Mouse (Mus musculus) telencephalon, adult 2 months (tissue): ENCODE results near the gene Stxbp3.
"Not testable (repeated sequence)": the region's sequence is repeated elsewhere in the genome, so short reads cannot be mapped to it uniquely, and the experiment has no call there.

Experiments used
- DNase-seq: peaks from one replicate; pipeline ENCODE4 v3.0.0-alpha.2; 2011; ENCODE audit warnings: low read depth, low spot score

Gene Stxbp3

DNA sequence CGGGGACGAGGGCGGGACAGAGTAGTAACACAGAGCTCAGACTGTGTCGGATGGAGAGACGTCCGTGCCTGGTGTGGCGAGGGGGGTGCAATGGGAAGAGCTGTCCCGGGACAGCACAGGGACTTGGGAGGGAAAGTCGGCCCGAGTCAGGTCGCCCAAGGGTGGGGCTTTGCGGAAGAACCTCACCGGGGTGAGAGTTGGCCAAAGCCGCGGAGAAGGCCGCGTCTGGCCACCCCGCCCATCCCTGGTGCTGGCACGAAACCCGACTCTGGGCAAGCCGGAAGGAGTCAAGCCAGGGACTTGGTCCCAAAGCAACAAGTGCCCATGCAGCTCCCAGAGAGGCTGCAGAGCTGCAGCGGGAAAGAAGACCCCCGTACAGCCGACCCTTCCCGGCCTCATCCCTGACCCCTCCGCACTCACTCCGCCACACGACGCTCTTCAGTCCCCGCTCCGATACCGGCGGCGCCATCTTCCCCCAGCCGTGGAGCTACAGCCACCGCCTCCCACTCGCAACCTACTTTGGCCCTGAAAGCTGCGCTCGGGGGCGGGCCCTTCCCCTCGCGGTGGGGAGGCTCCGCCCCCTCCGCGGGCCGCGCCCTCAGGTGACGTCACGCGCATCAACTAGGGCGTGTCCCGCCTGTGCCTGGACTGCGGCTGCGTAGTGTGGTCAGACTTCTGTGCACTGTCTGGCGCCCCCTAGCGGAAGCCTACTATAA lies at the start of gene Stxbp3:
Gene Stxbp3, minus strand, starts transcription at position 527 of the 716 bp plus-strand sequence.
- DNase-seq, result peak; percentile 95

DNA sequence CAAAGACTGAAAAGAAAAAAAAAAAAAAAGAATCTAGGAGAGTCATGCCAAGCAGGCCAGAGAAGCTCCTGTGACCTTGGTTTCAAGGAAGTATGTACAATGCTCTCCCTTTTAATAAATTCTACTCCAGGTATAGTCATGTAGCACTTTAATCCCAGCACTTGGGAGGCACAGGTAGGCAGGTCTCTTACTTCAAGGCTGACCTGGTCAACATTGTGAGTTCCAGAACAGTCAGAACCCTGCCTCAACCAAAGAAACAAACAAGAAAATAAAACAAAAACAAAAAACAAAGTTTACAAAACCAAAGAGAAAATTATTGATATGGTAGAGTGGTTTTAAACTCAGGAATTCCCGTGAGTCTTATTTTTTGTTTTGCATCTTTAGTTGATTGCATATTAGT lies 49.6 kb upstream of the Stxbp3 start, which contains the start of gene Fndc7:
Gene Fndc7, minus strand, starts transcription at position 101 of the 400 bp plus-strand sequence.
- DNase-seq, result no peak

DNA sequence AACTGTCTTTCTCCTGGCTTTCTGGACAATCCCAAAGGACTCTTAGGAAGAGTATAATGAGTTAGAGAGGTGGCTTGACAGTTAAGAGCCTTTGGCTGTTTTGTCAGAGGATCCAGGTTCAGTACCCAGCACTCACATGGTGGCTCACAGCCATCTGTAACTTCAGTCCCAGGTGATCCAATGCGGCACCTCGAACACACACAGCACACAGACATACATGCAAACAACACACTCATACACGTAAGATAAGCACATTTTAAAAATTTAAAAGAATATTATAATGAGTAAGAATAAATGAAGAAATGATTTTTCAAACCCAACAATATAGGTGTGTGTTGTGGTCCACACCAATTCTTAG lies 47.3 kb upstream of the Stxbp3 start:
- no peak for DNase-seq

DNA sequence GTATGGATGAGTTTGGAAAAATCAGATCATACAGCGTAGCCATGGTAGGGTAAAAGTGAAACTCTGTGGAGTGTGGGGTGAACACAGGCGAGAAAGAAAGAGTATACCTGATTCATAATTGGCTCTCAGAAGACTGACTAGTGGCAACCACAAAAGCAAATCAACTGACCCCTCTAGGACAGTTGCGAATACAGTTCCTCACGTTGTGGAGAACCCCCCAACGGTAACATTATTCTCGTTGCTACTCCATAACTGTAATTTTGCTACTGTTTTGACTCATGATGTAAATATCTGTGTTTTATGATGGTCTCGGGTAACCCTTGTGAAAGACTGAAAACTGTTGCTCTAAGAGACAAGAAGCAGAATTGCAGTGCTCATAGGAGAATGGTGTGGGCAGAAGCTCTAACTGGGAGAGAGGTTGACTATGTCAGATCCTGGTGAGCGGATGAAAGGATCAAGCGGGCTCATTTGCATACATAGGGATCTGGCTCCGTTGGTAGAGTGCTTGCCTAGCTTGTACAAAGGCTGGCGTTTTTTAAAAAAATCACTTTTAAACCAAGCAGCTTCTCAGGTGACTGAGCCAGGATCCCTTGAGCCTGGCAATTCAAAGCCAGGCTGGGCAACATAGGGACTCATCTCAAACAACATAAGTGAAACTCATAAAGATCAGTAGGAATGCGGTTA lies 46.8 kb upstream of the Stxbp3 start:
- no peak for DNase-seq

DNA sequence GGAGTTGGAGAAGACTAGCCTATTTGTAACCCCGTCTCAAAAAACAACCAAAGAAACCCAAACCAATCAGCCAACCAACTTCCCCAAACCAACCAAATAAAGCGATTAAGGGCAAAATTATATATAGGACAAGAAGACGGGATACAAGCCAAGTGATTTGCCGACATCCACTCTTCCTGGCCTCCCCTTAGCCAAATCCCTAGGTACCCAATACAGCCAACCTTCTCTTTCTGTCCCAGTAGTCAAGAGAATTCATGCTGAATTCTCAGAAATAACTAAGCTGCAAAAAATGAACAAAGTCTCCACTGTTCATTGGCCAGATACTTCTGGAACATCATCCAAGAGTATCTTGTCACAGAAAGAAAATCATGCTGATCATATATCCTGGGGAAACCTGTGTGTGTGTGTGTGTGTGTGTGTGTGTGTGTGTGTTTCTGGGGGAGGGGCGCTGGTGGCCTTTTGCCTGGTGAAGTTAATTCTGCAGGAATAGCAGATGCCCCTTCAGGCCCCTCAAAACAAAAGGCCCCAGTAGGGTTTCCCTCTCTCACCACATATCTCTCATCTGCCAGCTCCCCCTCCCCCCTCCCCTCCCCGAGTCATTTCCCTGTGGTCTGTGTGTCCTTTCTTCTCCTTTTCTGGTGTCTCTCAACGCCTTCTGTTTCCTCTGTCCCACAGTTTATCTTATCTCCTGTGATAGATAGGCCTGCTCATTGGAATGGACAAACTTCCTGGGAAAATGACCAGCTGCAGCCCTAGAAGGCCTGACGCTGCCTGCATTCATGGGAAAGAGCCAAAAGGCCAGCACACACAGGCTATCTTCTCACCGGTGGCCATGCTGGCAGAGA lies 45.6 kb upstream of the Stxbp3 start:
- no peak for DNase-seq

DNA sequence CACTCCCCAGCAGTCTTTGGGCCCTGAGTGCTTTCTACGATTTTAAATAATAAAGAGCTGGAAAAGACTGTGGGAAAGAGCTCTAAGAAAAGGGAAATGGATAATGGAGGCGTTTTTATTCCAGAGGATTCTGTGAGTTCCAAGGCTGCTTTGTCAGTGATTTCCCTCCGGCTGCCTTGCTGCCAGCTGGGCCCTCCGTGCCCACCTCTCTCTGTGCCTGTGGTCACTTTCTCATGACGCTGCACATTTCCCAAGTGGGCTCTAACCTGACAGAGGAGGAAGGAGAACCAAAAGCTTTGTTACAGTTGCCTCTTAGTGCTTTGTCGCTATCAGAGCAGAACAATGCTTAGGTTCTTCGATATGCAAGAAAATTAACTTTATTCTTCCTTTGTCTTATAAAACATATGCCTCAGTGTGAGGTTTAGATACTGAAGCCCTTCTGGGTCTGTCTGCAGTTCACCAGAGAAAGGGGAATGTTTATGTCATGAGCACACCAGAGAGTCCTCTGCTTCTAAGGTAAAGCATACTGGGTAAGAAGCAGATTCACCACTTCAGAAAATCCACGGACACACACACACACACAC lies 44.5 kb upstream of the Stxbp3 start:
- DNase-seq, result no peak

DNA sequence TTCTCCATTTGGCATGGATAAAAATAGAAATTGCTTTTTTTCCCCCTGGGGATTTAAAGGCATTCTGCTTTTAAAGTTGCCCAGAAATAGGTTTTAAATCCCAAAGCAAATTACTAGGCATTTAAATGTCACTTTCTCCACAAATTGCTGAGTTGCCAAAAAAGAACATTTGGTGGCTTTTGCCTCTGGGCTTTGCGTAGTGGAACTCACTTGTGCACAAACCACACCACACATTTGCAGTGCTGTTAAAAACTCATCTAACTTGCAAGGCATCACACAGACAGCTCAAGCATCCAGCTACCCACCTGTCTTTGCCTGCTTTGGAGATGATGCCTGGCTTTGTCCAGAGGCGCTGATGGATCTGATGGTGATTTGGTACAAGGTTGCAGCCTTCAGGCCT lies 42.7 kb upstream of the Stxbp3 start:
- peak; percentile 67 for DNase-seq

DNA sequence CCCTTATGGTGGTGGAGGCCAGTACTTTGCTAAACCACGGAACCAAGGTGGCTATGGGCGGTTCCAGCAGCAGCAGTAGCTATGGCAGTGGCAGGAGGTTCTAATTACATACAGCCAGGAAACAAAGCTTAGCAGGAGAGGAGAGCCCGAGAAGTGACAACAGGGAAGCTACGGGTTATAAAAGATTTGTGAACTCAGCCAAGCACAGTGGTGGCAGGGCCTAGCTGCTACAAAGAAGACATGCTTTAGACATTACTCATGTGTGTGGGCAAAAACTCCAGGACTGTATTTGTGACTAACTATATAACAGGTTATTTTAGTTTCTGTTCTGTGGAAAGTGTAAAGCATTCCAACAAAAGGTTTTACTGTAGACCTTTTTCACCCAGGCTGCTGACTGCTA lies 41.5 kb upstream of the Stxbp3 start:
- DNase-seq, result not testable (repeated sequence)

DNA sequence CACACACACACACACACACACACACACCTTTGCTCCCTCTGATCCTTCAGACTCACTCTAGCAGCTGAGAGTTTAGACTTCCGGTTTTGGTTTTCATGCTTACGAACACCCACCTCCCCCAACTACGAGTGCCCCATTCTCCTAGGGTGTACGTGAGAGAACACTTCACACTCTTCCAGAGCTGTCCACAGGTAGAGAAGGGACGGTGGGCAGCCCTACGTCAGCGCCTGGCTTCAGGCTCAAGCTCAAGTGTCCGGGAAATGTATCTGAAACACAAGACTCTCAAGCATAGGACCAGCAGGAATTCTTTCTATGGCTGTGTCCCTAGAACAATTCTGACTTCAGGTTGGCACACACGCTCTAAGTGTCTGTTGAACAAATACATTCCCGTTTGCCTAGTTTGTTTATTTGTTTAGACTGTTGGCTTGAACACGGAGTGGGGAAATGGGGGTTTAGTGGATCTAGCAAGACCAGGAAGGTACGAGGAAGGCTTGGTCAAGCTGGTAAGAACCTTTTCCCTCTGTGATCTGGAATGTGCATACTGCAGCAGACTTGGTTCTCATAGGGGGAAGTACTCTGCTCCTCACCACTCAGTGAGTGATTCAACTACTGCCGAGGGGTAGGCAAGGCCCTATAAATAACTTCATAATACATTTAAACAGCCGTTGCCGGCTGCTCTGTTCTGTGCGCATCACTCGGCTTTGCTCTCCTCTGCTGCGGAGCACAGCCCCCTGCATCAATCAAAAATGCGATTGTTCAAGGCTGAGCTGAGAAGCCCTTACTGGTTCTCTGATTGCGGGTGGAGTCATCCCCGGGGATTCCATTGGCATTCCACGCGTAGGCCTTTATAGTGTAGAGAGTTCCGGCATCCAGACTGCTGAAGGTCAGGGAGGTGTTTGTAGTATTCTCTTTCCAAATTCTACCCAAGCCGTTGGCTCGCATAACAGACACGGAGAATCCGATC lies 40.5 kb upstream of the Stxbp3 start:
- DNase-seq, result no peak

DNA sequence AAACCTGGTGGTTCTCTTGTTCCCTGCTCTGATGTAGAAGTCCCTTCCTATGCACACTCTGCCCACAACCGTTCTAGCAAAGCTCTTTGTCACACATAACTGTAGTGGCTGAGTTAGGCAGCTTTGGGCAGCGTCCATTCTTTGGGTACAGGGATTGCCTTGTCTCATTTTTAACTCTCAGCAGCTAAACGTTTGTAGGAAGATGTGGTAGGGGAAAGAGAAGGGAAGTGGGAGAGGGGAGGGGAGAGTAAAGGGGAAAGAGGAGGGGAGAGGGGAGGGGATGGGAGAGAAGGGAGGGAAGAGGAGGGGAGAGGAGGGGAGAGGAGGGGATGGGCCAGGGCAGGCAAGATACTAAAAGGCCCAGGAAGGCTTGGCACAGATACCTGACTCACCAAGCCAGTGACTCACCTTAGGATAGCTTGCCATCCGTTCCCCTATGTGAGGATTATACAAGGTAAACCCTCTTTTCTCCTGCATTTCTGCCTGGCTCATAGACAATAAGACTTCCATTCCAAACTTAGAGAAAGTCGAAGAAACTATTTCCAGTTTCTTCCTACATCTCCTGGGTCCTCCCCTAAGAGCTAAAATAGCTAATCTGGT lies 39.6 kb upstream of the Stxbp3 start:
- DNase-seq, result no peak

DNA sequence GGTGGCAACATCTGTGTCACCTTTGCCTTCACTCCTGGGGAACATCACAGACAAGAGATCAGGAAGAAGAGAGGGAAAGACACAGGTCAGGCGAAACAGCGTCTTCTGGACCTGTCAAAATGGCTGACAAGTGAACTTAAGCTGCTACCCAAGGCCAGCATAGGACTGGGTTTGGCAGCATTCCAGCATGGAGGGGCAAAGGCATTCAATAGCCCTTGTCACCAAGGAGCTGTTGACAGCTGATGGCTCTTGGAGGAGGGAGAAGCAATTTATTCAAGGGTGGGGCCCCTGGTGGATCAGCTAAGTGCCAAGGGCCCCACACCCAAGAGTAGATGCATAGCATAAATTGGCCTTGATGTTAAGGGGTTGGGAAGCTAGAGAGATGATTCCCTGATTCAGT lies 38.8 kb upstream of the Stxbp3 start:
- DNase-seq, result no peak

DNA sequence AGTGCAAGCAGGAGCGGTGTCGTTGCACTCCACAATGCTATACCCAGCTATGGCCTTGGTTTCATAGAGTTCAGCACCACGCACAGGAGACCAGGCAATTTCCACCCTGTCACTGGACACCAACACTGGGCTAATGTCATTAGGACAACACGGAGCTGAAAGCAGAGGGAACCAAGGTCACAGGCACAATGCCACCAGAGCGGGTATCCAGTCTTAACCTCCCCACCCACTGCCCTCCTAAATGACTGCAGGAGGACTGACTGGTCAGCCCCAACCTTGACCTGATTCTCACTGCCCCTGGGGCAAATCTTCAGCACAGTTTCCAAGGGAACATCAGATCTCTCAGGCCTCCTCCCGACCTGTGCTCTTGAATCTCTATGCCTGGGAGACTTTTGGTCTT lies 30.3 kb upstream of the Stxbp3 start:
- DNase-seq, result no peak

DNA sequence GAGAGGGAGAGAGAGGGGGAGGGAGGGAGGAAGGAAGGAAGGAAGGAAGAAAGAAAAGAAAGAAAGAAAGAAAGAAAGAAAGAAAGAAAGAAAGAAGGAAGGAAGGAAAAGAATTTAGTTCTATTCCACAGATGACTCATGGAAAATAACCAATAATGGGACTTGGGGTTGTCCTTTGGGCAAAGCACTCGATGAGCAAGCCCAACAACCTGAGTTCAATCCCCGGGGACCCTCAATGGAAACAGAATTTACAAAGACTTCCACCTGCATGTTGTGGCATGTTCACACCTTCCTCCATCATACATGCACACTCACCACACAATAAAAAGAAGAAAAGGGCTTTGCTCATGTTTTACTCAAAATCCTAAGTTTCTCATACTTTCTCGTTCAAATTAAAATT lies 27.1 kb upstream of the Stxbp3 start:
- no peak for DNase-seq

DNA sequence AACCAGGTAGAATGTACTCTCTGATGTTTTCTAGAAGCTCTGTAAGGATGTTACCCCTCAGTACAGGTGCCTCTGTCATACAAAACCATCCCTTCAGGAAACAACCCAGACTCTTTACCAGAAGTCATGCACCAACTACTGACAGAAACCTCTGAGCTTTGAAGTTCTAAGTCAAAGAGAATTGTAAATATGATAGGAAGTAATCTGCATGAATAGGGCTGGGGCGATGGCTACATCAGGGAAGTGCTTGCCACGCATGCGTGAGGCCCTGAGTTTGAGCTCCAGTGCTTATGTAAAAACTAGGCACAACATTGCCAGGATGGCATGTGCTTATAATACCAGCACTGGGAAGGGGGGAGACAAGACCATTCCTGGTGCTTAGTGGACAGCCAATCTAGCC lies 25.4 kb upstream of the Stxbp3 start:
- no peak for DNase-seq

DNA sequence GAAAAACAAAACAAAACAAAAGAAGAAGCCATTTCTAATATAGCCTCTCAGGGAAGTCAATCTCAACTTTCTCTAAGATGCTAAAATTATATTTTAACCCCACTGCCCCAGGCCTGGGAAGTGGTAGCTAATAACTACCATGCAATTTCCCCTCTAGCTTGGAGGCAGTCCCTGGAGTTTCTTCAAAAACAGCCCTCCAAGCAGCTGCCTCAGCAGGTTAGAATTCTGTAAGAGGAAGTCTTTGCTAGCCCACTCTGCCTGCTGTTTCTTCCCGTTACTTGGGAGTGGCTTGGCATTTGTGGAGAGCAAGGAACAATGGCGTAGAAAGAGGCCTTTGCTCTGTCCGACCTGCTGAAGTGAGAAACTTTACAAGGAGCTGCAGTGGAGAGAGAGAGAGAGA lies 24.8 kb upstream of the Stxbp3 start:
- DNase-seq, result no peak

DNA sequence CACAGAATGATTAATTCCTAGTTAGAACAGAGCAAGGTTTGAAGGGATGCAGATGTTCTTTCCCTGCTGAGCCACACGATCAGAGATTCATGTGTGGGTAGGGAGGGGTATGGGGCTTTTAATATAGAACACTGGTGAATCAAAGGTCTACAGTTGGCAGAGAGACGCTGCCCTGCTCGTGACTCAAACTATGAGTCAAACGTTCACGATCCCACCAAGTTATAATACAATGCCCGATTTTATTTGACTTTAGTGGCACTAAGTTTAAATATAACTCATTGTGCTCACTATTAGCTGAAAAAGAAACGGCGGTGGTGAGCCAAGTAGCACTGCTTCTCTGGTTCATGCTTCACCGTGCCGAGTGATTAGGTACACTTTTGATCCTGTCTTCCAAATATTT lies 22.8 kb upstream of the Stxbp3 start:
- no peak for DNase-seq

DNA sequence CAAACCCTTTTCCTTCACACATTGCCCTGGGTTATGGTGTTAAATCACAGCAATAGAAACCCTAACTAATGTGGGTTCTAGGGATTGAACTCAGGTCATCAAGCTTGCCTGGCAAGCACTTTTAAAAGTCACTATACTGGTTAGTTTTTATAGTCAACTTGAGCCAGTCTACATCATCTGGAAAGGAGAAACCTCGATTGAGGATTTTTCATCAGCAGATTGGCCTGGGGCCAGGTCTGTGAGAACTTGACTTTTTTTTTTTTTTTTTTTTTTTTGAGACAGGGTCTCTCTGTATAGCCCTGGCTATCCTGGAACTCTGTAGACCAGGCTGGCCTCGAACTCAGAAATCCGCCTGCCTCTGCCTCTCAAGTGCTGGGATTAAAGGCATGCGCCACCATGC lies 22.0 kb upstream of the Stxbp3 start:
- not testable (repeated sequence) for DNase-seq

DNA sequence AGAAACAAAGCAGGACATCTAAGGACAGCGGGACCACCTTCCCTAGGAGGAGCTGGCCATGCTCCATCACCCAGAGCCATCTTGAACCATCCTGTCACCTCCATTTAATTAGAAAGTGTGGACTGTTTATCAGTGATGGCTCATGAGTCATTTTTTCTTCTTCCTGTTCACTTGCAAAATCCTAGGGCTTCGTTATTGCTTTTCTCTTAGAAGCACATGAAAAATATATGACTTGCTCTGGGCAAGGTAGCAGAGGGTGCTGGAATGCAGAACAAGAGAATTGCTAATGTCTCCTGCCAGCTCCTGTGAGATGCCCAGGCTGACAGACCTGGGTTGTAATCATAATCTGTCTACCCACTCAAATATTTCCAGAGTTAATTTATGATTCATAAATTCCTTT lies 20.5 kb upstream of the Stxbp3 start:
- DNase-seq, result no peak

DNA sequence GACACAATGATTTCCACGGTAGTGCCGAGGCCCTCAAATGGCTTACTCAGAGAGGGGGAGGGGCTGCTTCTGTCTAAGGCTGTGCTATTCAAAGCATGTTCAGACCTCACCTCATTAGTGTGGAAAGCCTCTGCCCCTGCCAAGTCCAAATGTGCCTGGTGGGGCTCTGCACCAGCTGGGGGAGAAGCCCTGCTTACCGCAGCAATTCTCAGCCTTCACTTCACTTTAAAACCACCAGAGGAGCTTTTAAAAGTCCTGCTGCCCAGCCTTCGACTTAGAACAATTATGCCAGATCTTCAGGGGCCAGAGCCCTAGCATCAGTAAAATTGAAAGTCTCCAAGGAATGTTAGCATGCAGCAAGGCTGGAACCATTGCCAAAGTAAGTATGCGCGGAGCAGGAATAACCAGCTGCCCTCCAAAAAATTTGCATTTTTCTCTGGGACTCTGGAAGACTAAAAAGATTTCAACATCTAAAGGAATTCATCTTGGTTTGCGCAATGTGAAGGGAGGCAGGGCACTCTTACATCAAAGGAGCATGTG lies 18.0 kb upstream of the Stxbp3 start:
- no peak for DNase-seq

DNA sequence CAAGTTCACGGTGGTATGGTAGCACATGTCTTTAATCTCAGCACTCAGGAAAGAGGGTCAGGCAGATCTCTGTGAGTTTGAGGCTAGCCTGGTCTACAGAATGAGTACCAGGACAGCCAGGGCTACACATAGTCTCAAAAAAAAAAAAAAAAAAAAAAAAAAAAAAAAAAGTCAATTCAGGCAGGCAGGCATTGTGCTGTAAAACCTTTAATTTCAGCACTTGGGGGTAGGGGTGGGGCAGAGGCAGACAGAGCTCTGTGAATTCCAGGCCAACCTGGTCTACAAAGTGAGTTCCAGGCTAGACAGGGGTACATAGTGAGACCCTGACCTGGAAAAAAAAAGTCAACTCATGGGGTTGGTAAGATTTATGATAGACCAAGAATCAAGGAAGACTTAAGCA lies 17.4 kb upstream of the Stxbp3 start:
- no peak for DNase-seq
